Mouse (Mus musculus) ovary, postnatal 36 days (tissue): ENCODE data around the gene Gm4869.
A peak's percentile ranks its signal among the peaks of the same experiment; 100 is the strongest.
"Not testable (repeated sequence)": the region's sequence is repeated elsewhere in the genome, so short reads cannot be mapped to it uniquely, and the experiment has no call there.

Experiments
- DNase-seq: peaks from one replicate; pipeline ENCODE4 v3.0.0; 2022; ENCODE audit warnings: low spot score, mixed read lengths

The Gm4869 gene

GRCm38 (mm10) chr5:140445345-140445744 is at the start of gene Gm4869:
Gene Gm4869, plus strand, starts transcription at chr5:140445645.
- no peak for DNase-seq

- DNase-seq = peak; percentile 25
These were observed 49.1 kb upstream of the Gm4869 start for GRCm38 (mm10) chr5:140396166-140396940.

GRCm38 (mm10) chr5:140402640-140403270 is 42.7 kb upstream of the Gm4869 start:
- no peak for DNase-seq

- DNase-seq = no peak
These were observed 40.3 kb upstream of the Gm4869 start for GRCm38 (mm10) chr5:140405126-140405525.

GRCm38 (mm10) chr5:140406666-140407065 is 38.8 kb upstream of the Gm4869 start:
- no peak for DNase-seq

GRCm38 (mm10) chr5:140408801-140409200 is 36.6 kb upstream of the Gm4869 start:
- DNase-seq = no peak

- DNase-seq = peak; percentile 38
These were observed 34.1 kb upstream of the Gm4869 start for GRCm38 (mm10) chr5:140411339-140411738.

GRCm38 (mm10) chr5:140414647-140415046 is 30.8 kb upstream of the Gm4869 start:
- no peak for DNase-seq

- DNase-seq = no peak
These were observed 27.3 kb upstream of the Gm4869 start for GRCm38 (mm10) chr5:140418106-140418488.

GRCm38 (mm10) chr5:140418489-140419441 is 26.7 kb upstream of the Gm4869 start, which contains the start of gene Eif3b:
Gene Eif3b, plus strand, starts transcription at chr5:140419328.
- peak; percentile 85 for DNase-seq

GRCm38 (mm10) chr5:140419442-140420080 is 25.9 kb upstream of the Gm4869 start:
- DNase-seq = no peak

GRCm38 (mm10) chr5:140420616-140421015 is 24.8 kb upstream of the Gm4869 start:
- DNase-seq = no peak

GRCm38 (mm10) chr5:140425016-140425783 is 20.2 kb upstream of the Gm4869 start:
- no peak for DNase-seq

GRCm38 (mm10) chr5:140439117-140439516 is 6.3 kb upstream of the Gm4869 start:
- not testable (repeated sequence) for DNase-seq

- DNase-seq = no peak
These were observed 4.0 kb upstream of the Gm4869 start for GRCm38 (mm10) chr5:140441406-140441805.

- no peak for DNase-seq
These were observed 1.4 kb upstream of the Gm4869 start for GRCm38 (mm10) chr5:140444012-140444411.

GRCm38 (mm10) chr5:140446054-140446453 is 609 bp downstream of the Gm4869 start:
- no peak for DNase-seq

- no peak for DNase-seq
These were observed 9.0 kb downstream of the Gm4869 start for GRCm38 (mm10) chr5:140454488-140454887.

- no peak for DNase-seq
These were observed 10.0 kb downstream of the Gm4869 start for GRCm38 (mm10) chr5:140455466-140455865.

- DNase-seq = no peak
These were observed 16.0 kb downstream of the Gm4869 start for GRCm38 (mm10) chr5:140461476-140461875.

- DNase-seq = not testable (repeated sequence)
These were observed 17.7 kb downstream of the Gm4869 start for GRCm38 (mm10) chr5:140463151-140463550.
